Mouse (Mus musculus) spleen, adult 12 weeks (tissue): ENCODE data around the gene Fundc2.

Experiments used
- DNase-seq: peaks from one replicate; pipeline ENCODE4 v3.0.0; 2022; ENCODE audit warnings: low spot score

Gene Fundc2

GRCm38 (mm10) chrX:75382195-75382771, at the start of gene Fundc2, which contains the start of gene F8:
TSS of gene Fundc2 (plus strand) at chrX:75382399.
TSS of gene F8 (minus strand) at chrX:75382615.
- DNase-seq: peak; percentile 47

DNA sequence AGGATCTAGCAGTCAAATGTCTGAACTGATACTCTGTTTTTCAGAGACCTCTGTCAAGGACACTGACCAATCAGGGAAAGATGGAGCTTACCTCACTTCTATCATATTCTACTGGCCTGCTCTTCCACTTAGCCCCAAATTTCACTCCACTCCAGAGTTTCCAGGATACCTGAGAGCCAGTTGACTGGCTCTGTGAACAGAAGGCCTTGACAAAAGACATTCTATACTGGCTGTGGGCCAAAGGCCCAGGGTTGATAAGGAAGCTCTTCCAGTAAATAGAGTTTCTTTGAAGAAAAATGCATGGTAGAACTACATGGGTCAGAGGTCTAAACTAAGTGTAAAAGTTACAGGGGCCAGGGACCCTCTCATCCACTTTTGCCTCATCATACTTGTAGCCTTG, 12.0 kb upstream of the Fundc2 start:
- DNase-seq: no peak

GRCm38 (mm10) chrX:75372666-75373425, 9.4 kb upstream of the Fundc2 start:
- DNase-seq: no peak

DNA sequence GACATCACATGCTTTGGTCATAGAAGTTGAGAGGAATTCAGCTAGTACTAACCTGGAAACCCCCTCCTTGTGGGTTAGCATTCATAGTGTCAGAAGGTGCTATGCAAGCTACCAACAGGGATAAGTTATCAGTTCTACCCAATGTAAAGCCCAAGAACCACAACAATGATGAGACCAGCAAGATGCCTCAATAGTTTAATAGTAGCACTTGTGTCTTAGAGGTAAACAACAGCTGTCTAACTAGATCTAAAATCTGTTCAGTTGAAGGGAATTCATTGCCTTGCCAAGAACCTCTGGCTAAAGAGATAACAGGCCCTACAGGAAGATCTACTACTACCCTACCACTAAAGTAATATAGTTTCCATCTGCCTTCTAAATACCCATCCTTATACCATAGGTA, 5.4 kb upstream of the Fundc2 start:
- no peak for DNase-seq

DNA sequence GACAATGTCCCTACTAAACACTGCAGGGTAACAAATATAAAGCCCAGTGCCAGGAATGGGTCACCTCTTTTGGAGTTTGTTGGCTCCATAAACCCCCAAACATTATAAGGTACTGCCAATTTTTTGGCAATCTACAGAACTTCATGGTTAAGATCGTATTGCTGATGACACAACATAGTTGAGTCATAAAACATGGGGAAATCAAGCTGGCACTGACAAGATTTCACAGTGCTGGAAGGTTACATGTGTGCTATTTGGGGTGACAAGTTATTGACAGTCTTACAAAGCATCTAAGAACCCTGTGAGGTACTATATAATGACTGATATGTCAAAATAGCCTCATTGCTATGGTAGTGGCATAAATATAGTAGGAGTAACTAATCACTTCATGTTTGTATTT, 1.0 kb upstream of the Fundc2 start:
- no peak for DNase-seq

- DNase-seq: no peak
Observed at GRCm38 (mm10) chrX:75381699-75382098, 500 bp upstream of the Fundc2 start.

- DNase-seq: no peak
Observed at GRCm38 (mm10) chrX:75399471-75399870, 17.3 kb downstream of the Fundc2 start.

GRCm38 (mm10) chrX:75402668-75403067, 20.5 kb downstream of the Fundc2 start:
- DNase-seq: no peak

DNA sequence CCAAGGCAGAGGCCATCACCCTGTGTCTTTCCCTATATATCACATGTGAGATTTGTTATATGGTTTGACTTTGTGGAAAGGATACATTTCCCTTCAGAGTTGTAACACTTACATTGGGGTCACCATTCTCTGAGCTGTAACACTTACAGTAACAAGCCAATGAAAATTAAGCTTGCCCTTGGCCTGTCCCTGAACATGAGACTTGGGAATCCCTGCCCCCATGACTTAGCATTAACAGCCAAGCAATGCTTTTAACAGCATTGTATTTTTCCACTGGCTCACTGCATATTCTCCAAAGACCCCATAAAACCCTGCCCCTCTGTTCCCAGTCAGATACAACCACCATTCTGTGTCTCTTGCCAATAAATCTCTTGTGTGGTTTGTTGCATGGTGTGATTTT, 21.2 kb downstream of the Fundc2 start:
- no peak for DNase-seq

DNA sequence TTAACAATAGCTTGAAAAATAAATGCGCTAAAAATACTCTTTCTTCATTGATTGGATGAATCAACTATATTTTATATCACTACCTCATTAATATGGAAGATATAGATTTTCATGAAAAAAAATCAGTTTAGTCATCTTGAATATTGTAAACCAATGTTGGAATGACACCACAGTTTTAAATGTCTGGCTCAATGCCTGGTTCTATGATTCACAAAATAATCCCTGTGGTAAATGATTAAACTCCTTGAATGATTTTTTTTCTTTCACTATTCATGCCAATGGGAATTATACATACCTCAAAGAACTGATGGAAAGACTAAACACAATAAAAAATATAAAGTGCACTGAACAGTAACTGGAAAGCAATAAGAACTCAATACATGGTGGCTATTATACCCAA, 27.5 kb downstream of the Fundc2 start:
- DNase-seq: no peak

DNA sequence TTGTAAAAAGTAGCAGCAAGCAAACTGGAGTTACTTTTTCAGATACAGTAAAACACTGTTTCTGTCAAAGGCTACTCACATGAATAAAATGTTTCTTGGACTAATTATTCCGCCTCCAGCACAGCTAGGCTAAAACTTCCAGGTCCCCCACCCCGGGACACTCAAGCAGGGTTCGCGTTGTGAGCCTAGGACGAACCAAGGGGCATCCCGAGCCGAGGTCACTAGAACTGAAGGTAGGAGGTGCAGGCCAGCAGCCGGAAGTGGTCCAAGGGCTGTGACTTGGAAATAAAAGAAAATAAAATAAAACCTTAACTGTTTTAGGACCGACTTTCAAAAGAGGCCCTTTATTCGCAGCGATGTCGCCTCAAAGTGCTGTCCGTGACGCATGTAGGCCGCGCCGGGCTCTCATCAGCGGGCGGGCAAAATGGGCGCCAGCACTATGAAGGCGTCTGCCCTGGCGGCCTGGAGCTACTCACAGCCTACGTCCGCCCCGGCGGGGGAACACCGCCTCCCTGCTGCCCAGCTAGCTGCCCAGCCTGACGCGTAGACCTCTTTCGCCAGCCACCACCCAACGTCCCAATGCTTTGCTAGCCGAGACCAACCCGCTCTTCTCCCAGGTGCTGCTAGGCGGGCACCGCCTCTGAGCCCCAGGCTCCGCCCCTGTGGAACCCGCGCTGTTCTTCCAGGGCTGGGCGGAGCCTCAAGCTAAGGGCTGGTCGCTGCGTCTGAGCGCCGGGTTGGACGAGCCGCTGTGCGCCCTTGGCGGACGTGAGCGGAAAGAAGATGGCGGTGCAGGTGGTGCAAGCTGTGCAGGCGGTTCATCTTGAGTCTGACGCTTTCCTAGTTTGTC, 34.0 kb downstream of the Fundc2 start, which contains the start of the genes Cmc4, Mtcp1 and Brcc3:
TSS of gene Cmc4 (minus strand) at position 649 of the 850 bp plus-strand sequence.
TSS of gene Mtcp1 (minus strand) at position 653 of the 850 bp plus-strand sequence.
TSS of gene Brcc3 (plus strand) at position 693 of the 850 bp plus-strand sequence.
- peak; percentile 84 for DNase-seq
